Mouse (Mus musculus) hindbrain, embryonic 13.5 days (tissue): ENCODE measurements at regions not wholly inside any gene's neighbourhood (a gene's known extent, or its start where the extent isn't known, plus 50 kb on each side); places are given as distances from the start of the nearest gene placed in this dataset.

ENCODE experiments used
- ATAC-seq: fragments of 200-750 bp; cut with Nextera tagmentation; 2 replicates; pipeline ENCODE4 v1.8.0; 2017; ENCODE audit warnings: moderate TSS enrichment; ENCODE audit not compliant: low FRiP score
- H3K27ac ChIP-seq: fragments of 300-500 bp; sonication (generic); 2 replicates; pipeline ENCODE4 v1.5.1; 2015; ENCODE audit warnings: inconsistent platforms, mild to moderate bottlenecking, moderate library complexity
- H3K27me3 ChIP-seq: fragments of 300-500 bp; sonication (generic); 2 replicates; pipeline ENCODE4 v1.6.1; 2015; ENCODE audit warnings: mild to moderate bottlenecking, inconsistent platforms
- H3K36me3 ChIP-seq: fragments of 300-500 bp; sonication (generic); 2 replicates; pipeline ENCODE4 v1.6.1; 2015; ENCODE audit warnings: mild to moderate bottlenecking, inconsistent platforms
- H3K4me1 ChIP-seq: fragments of 300-500 bp; sonication (generic); replicated peaks from 2 replicates; pipeline ENCODE4 v1.6.1; 2015; ENCODE audit warnings: inconsistent platforms
- H3K4me2 ChIP-seq: fragments of 300-500 bp; sonication (generic); 2 replicates; pipeline ENCODE4 v1.6.1; 2015; ENCODE audit warnings: inconsistent platforms, mild to moderate bottlenecking, moderate library complexity
- H3K4me3 ChIP-seq: fragments of 300-500 bp; sonication (generic); 2 replicates; pipeline ENCODE4 v1.5.1; 2015; ENCODE audit warnings: mild to moderate bottlenecking, inconsistent platforms
- H3K9ac ChIP-seq: fragments of 300-500 bp; sonication (generic); 2 replicates; pipeline ENCODE4 v1.6.1; 2015; ENCODE audit warnings: mild to moderate bottlenecking, inconsistent platforms
- H3K9me3 ChIP-seq: fragments of 300-500 bp; sonication (generic); 2 replicates; pipeline ENCODE4 v1.6.1; 2016; ENCODE audit warnings: inconsistent platforms
- WGBS: fragments of 180-500 bp; shearing (Covaris S2); methylation state at CpG from one replicate; pipeline ENCODE4 v1.1.7; 2015; 5-methylcytosine and 5-hydroxymethylcytosine counted together

DNA sequence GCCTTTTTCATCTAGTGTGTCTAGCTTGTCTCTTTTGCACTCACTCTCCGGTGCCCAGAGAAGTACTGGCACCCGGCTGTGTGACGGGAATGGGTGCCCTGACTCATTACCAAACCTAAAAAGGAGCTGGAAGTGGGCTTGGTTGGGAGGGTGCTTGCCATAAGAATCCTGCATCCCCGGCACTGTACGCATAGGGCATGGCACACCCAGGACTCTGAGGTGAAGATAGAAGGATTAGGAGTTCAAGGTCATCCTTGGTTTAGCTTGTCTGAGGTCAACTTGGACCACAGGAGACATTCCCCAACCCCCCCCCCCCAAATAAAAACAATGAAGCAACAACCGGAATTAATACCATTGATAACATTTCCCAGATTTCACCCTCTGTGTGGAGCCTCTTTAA is 59.5 kb upstream of the Zfp217 start:
- H3K36me3 ChIP-seq = no peaks in the 10 kb centered on the region
- H3K4me1 ChIP-seq = peaks cover 24% of the 10 kb centered on the region
- no peaks in the 10 kb centered on the region for H3K27me3 ChIP-seq
- no peak for ATAC-seq
- H3K9ac ChIP-seq = no peak overlapping the region
- no peak overlapping the region for H3K27ac ChIP-seq
- 90% methylated on average over 6 of the region's 6 CpGs for WGBS
- H3K4me3 ChIP-seq = no peak overlapping the region
- no peak overlapping the region for H3K4me2 ChIP-seq
- no peaks in the 10 kb centered on the region for H3K9me3 ChIP-seq

DNA sequence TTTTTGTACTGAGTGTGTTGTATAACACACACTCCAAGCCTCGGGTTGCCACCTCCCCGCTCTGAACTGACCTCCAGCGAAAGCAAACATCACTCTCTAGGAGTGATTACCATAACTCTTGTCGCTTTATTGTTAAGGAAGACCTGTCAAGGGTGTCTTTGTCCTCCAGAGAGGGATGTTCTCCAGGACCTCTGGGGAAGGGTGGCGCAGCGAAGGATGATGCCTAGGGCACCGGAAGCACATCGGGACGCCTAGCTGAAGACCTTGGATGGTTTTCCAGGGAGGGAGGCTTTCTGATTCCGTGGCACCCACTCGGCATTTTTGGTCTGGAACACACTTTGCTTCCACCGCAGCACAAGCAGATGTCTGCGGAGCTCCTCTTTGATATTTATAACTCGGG is 59.0 kb upstream of the Zfp217 start:
- Histone ChIP-seq H3K9me3 (no peaks in the 10 kb centered on the region), H3K4me3 (no peak overlapping the region), H3K9ac (no peak overlapping the region), H3K36me3 (no peaks in the 10 kb centered on the region), H3K27ac (no peak overlapping the region), H3K27me3 (no peaks in the 10 kb centered on the region), H3K4me1 (peaks cover 24% of the 10 kb centered on the region), H3K4me2 (no peak overlapping the region)
- ATAC-seq = no peak
- WGBS = 41% methylated on average over 14 of the region's 14 CpGs

DNA sequence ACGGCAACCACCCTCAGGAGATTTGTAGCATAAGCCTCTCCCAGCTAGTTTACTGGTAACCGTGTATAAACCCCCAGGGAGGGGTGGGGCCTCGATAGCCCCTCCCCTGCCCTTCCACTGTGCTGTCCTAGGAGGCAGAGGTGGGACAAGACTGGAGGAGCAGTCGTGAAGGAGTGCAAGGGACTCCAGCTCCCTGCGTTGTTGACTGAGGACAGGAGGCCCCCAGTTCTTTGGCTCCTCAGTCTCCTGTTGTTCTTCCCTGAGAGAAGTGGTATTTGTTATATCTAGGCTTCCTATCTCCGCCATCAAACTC is 58.5 kb upstream of the Zfp217 start:
- H3K27ac ChIP-seq = no peak overlapping the region
- H3K9ac ChIP-seq = no peak overlapping the region
- H3K9me3 ChIP-seq = no peaks in the 10 kb centered on the region
- peak overlapping the region; percentile 56 for H3K4me2 ChIP-seq
- H3K36me3 ChIP-seq = no peaks in the 10 kb centered on the region
- 13% methylated on average over 6 of the region's 6 CpGs for WGBS
- no peak overlapping the region for H3K4me3 ChIP-seq
- peaks cover 24% of the 10 kb centered on the region for H3K4me1 ChIP-seq
- no peaks in the 10 kb centered on the region for H3K27me3 ChIP-seq
- ATAC-seq = 0 out of 2 replicates have a peak, but pooled peaks have one; percentile 63

DNA sequence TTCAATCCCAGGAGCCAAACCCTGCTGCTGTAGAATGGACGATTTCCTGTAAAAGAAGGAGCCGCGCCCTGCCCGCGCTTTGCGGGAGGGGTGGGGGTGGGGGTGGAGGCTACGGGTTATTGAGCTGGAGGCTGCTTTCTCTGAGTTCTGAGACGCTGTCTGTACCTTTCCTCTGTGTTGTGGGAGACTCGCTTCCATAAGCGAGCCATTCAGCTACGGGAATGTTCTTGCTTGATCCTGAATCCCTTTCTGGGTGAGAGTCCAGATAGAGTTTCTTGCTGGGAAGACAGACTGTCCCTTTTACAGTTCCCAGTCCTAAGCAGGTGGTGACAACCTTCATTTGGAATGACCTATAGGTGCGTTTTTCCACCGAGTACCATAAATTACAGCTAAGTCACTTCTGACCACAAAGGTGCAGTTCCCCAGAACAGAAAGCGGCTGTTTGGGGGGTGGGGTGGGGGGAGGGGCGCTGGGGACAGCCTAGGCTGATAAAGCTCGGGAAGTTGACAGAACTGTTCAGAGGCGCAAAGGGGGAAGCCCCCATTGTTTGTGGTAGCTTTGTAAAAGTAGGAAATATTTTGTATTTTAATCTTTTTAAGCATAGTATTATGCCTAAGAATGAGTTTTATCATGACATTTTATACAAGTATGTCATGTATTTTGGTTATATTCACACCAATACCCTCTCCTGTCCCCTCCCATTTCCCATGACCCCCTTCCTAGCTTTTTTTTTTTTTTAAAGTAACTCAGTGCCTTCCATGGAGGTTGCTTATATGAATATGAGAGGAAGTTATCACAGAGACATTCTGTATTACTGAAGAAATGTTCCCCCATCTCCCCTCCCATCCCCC is 57.9 kb upstream of the Zfp217 start:
- ATAC-seq = no peak
- Histone ChIP-seq H3K27ac (peak overlapping the region; percentile 41; the same call in 1 of the 2 replicates), H3K9ac (peak overlapping the region; percentile 61), H3K4me3 (peak overlapping the region; percentile 27), H3K9me3 (no peaks in the 10 kb centered on the region), H3K27me3 (no peaks in the 10 kb centered on the region), H3K4me2 (peak overlapping the region; percentile 56), H3K4me1 (peaks cover 18% of the 10 kb centered on the region), H3K36me3 (no peaks in the 10 kb centered on the region)
- under 1% methylated on average over 17 of the region's 17 CpGs for WGBS

DNA sequence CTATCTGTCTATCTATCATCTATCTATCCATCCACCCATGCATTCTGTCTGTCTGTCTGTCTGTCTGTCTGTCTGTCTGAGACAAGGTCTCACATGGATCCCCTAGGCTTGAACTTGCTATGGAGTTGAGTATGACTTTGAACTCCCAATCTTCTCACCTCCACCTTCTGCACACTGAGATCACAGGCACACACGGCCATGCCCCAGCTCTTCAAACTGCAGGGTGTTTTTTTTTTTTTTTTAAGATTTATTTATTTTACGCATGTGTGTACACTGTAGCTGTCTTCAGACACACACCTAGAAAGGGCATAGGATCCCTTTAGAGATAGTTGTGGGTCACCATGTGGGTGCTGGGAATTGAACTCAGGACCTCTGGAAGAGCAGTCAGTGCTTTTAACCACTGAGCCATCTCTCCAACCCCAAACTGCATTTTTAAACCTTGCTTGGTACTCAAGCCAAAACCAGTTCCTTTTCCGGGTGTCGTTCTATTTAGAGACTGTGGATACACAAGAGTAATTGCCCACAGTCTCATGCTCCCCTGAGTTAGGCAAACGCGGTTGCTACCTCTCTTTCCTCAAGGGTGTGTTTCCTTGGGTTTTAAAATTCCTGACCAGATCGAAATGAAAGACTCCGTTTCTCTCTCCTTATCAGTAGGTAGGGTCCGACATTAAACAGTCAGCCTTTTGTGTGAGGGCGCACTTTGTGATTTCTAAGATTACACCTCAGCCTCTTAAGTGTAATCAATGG is 57.0 kb upstream of the Zfp217 start:
- no peak overlapping the region for H3K9ac ChIP-seq
- WGBS = 38% methylated on average over 10 of the region's 10 CpGs

DNA sequence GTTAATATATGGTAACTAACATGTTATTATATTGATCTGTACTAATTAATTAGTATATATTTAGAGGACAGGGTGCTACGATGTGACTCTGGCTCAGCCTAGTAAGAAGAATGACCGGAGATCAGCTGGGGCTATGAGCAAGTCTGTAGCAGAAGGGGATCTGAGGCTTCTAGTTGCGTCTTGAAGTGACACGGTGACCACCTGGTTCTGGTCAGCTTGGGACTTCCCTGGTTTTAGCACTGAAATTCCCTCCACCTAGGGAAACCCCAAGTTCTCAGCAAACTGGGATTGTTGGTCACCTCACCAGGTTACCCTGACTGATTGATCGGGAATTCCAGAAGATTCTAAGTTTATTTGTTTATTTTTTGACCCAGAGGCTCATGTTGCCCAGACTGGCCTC is 55.6 kb upstream of the Zfp217 start:
- H3K4me1 ChIP-seq = peaks cover 18% of the 10 kb centered on the region
- H3K9me3 ChIP-seq = no peaks in the 10 kb centered on the region
- no peak overlapping the region for H3K4me2 ChIP-seq
- no peak overlapping the region for H3K4me3 ChIP-seq
- H3K36me3 ChIP-seq = no peaks in the 10 kb centered on the region
- no peak overlapping the region for H3K27ac ChIP-seq
- no peak for ATAC-seq
- 94% methylated on average over 5 of the region's 5 CpGs for WGBS
- H3K9ac ChIP-seq = no peak overlapping the region
- H3K27me3 ChIP-seq = no peaks in the 10 kb centered on the region

More for the DNA sequence above, 57.0 kb upstream of the Zfp217 start:
- Histone ChIP-seq H3K36me3 (no peaks in the 10 kb centered on the region), H3K27ac (no peak overlapping the region), H3K9me3 (no peaks in the 10 kb centered on the region), H3K4me3 (peak overlapping the region; percentile 27; the same call in 1 of the 2 replicates), H3K4me2 (peak overlapping the region; percentile 56), H3K4me1 (peaks cover 18% of the 10 kb centered on the region), H3K27me3 (no peaks in the 10 kb centered on the region)
- no peak for ATAC-seq

DNA sequence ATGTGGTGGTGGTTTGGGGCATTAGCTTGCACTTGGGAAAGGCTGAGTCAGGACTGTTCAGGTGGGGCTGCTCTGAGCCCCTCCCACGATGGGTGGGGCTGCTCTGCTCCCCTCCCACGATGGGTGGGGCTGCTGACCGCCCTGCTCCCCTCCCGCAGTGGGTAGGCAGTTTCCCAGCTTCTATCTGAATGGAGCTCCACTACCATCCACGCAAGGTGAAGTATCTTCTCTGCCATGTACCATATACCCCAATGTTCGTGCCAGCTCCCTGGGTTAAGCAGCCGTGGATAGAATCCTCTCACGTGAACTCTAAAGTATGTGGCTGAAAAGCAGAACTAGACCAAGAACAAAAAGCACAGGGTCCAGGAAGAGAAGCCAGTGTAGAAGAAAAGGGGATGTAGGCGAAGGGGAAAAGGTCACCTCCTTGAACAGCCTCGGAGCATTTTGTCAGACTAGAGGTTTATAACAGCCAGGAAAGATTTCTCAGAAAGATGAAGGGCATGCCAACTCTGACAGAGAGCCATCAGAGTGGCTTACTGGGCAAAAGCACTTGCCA is 54.0 kb upstream of the Zfp217 start:
- H3K4me1 ChIP-seq = peaks cover 18% of the 10 kb centered on the region
- no peak overlapping the region for H3K4me2 ChIP-seq
- H3K27ac ChIP-seq = no peak overlapping the region
- no peaks in the 10 kb centered on the region for H3K27me3 ChIP-seq
- 72% methylated on average over 10 of the region's 10 CpGs for WGBS
- no peaks in the 10 kb centered on the region for H3K9me3 ChIP-seq
- no peak overlapping the region for H3K4me3 ChIP-seq
- ATAC-seq = no peak
- H3K9ac ChIP-seq = no peak overlapping the region
- H3K36me3 ChIP-seq = no peaks in the 10 kb centered on the region
